Mouse (Mus musculus): ENCODE data around the gene Xrcc2. TPM values are rescaled to one million over a fixed set of nuclear protein-coding genes. Genes with fewer than 3 reads are reported as not detected.

Gene Xrcc2
- polyA plus RNA-seq, 1 experiment from 2014 or later: 10.2 TPM

- no peak overlapping the region for H3K27ac ChIP-seq (ENCODE audit: low read depth)
- H3K27me3 ChIP-seq (ENCODE audit: insufficient read depth, low read length): no peaks in the 10 kb centered on the region
- no peak overlapping the region for H3K4me2 ChIP-seq
- no peaks in the 10 kb centered on the region for H3K36me3 ChIP-seq (ENCODE audit: insufficient read depth)
- H3K4me1 ChIP-seq (ENCODE audit: insufficient read depth): no peaks in the 10 kb centered on the region
- H3K4me3 ChIP-seq (ENCODE audit: low read depth, low read length): no peak overlapping the region
- no peak for DNase-seq
- ATAC-seq (ENCODE audit: insufficient read depth): no peak
- no peaks in the 10 kb centered on the region for H3K9me3 ChIP-seq (ENCODE audit: low read depth, low read length)
- H3K9ac ChIP-seq: no peak overlapping the region
- WGBS: 76% methylated on average over 8 of the region's 8 CpGs
- TF ChIP-seq CTCF (IDR thresholded peaks at IDR 0.05; ENCODE audit: low read depth): no peak
Observed at GRCm38 (mm10) chr5:25645661-25646364, 59.8 kb downstream of the Xrcc2 start.

GRCm38 (mm10) chr5:25644509-25644908, 61.1 kb downstream of the Xrcc2 start:
- H3K9ac ChIP-seq: no peak overlapping the region
- no peak for TF ChIP-seq CTCF (IDR thresholded peaks at IDR 0.05; ENCODE audit: low read depth)
- H3K27me3 ChIP-seq (ENCODE audit: insufficient read depth, low read length): no peaks in the 10 kb centered on the region
- H3K9me3 ChIP-seq (ENCODE audit: low read depth, low read length): no peaks in the 10 kb centered on the region
- H3K4me1 ChIP-seq (ENCODE audit: insufficient read depth): no peaks in the 10 kb centered on the region
- 85% methylated on average over 2 of the region's 2 CpGs for WGBS
- H3K36me3 ChIP-seq (ENCODE audit: insufficient read depth): no peaks in the 10 kb centered on the region
- no peak overlapping the region for H3K27ac ChIP-seq (ENCODE audit: low read depth)
- DNase-seq: no peak
- H3K4me3 ChIP-seq (ENCODE audit: low read depth, low read length): no peak overlapping the region
- ATAC-seq (ENCODE audit: insufficient read depth): no peak
- H3K4me2 ChIP-seq: no peak overlapping the region

- ATAC-seq (ENCODE audit: insufficient read depth): no peak
- Histone ChIP-seq H3K27ac (ENCODE audit: low read depth) (no peak overlapping the region), H3K27me3 (ENCODE audit: insufficient read depth, low read length) (no peaks in the 10 kb centered on the region), H3K9me3 (ENCODE audit: low read depth, low read length) (no peaks in the 10 kb centered on the region), H3K4me2 (no peak overlapping the region), H3K4me3 (ENCODE audit: low read depth, low read length) (no peak overlapping the region), H3K9ac (no peak overlapping the region), H3K4me1 (ENCODE audit: insufficient read depth) (no peaks in the 10 kb centered on the region), H3K36me3 (ENCODE audit: insufficient read depth) (no peaks in the 10 kb centered on the region)
- DNase-seq: no peak
- no peak for TF ChIP-seq CTCF (IDR thresholded peaks at IDR 0.05; ENCODE audit: low read depth)
- WGBS: 75% methylated on average over 1 of the region's 1 CpGs
Observed at GRCm38 (mm10) chr5:25642741-25643140, 62.9 kb downstream of the Xrcc2 start.

Other genes with a start within 250 kb of the Xrcc2 start
- 17.2 and 18.3 TPM in 2 replicates for gene Kmt2c, start 207.0 kb downstream of the Xrcc2 start, polyA plus RNA-seq (2014; fragmentation: Nextera tagmentation; extraction: Ambion mirVana)
- 0.09 TPM in 1 of 2 replicates, not detected in the other for gene Cct8l1, start 189.8 kb downstream of the Xrcc2 start, polyA plus RNA-seq (2014; fragmentation: Nextera tagmentation; extraction: Ambion mirVana)
- 2.3 and 2.9 TPM in 2 replicates for gene Actr3b, start 54.2 kb upstream of the Xrcc2 start, polyA plus RNA-seq (2014; fragmentation: Nextera tagmentation; extraction: Ambion mirVana)
- 0.07 TPM in 1 of 2 replicates, not detected in the other for gene Gm21663, start 236.6 kb upstream of the Xrcc2 start, polyA plus RNA-seq (2014; fragmentation: Nextera tagmentation; extraction: Ambion mirVana)
- 0.12 TPM in 1 of 2 replicates, not detected in the other for gene Gm21671, start 248.6 kb upstream of the Xrcc2 start, polyA plus RNA-seq (2014; fragmentation: Nextera tagmentation; extraction: Ambion mirVana)